Mouse (Mus musculus): ENCODE results near the gene Nr2c1.

The Nr2c1 gene

GRCm38 (mm10) chr10:94140227-94140931, 7.4 kb upstream of the Nr2c1 start:
- DNase-seq = no peak

GRCm38 (mm10) chr10:94142427-94142826, 5.4 kb upstream of the Nr2c1 start:
- no peak for DNase-seq

- DNase-seq = no peak
Measured at GRCm38 (mm10) chr10:94144581-94144980, 3.2 kb upstream of the Nr2c1 start.

- no peak for DNase-seq
Measured at GRCm38 (mm10) chr10:94147391-94147755, 450 bp upstream of the Nr2c1 start.

- no peak for DNase-seq
Measured at GRCm38 (mm10) chr10:94151488-94151887, 3.7 kb downstream of the Nr2c1 start.

GRCm38 (mm10) chr10:94153841-94154240, 6.0 kb downstream of the Nr2c1 start:
- DNase-seq = no peak

GRCm38 (mm10) chr10:94158962-94159361, 11.1 kb downstream of the Nr2c1 start:
- DNase-seq = no peak

- no peak for DNase-seq
Measured at GRCm38 (mm10) chr10:94159406-94159805, 11.6 kb downstream of the Nr2c1 start.

- no peak for DNase-seq
Measured at GRCm38 (mm10) chr10:94161051-94161765, 13.4 kb downstream of the Nr2c1 start.

GRCm38 (mm10) chr10:94162031-94162430, 14.2 kb downstream of the Nr2c1 start:
- DNase-seq = no peak

GRCm38 (mm10) chr10:94164104-94164845, 16.5 kb downstream of the Nr2c1 start:
- DNase-seq = no peak

- no peak for DNase-seq
Measured at GRCm38 (mm10) chr10:94165426-94165825, 17.6 kb downstream of the Nr2c1 start.

- DNase-seq = no peak
Measured at GRCm38 (mm10) chr10:94167051-94167750, 19.4 kb downstream of the Nr2c1 start.

GRCm38 (mm10) chr10:94171440-94172130, 23.8 kb downstream of the Nr2c1 start:
- no peak for DNase-seq

GRCm38 (mm10) chr10:94172137-94172536, 24.3 kb downstream of the Nr2c1 start:
- no peak for DNase-seq

- DNase-seq = no peak
Measured at GRCm38 (mm10) chr10:94172706-94173105, 24.9 kb downstream of the Nr2c1 start.

- DNase-seq = no peak
Measured at GRCm38 (mm10) chr10:94174652-94175051, 26.8 kb downstream of the Nr2c1 start.

- no peak for DNase-seq
Measured at GRCm38 (mm10) chr10:94183199-94183598, 35.4 kb downstream of the Nr2c1 start.

- peak; percentile 93 for DNase-seq
Measured at GRCm38 (mm10) chr10:94198482-94199405, 50.9 kb downstream of the Nr2c1 start, which contains the start of gene Ndufa12. TSS of gene Ndufa12 (plus strand) at chr10:94198720.

- no peak for DNase-seq
Measured at GRCm38 (mm10) chr10:94204973-94205372, 57.1 kb downstream of the Nr2c1 start.
